Mouse (Mus musculus) kidney, adult 9 months (tissue): ENCODE measurements around the gene Hmgcll1.
A peak's percentile ranks its signal among the peaks of the same experiment; 100 is the strongest.
"Not testable (repeated sequence)": the region's sequence is repeated elsewhere in the genome, so short reads cannot be mapped to it uniquely, and the experiment has no call there.

Experiments
- DNase-seq: peaks from one replicate; pipeline ENCODE4 v3.0.0; 2022

The Hmgcll1 gene

GRCm38 (mm10) chr9:76061492-76061891 is 46.8 kb downstream of the Hmgcll1 start:
- no peak for DNase-seq

DNA sequence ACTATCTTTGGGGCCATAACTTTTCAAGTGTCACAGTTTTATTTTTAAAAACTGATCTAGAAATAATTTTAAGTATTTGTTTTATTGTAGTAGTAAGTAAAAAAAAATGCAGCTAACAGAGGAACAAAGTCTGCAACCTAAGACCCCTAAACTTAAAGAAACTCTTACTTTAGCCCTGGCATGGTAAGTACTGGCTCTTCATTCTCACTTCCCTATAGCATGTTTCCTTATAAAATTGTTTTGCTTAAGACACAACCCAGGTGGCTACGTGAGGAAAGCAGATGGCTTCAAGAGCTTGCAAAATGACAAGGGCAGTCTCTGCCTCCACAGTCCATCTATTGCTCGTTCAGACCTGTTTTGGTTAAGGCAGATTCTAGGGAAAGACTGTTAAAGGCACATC is 49.5 kb downstream of the Hmgcll1 start:
- DNase-seq, result no peak

- no peak for DNase-seq
Measured at GRCm38 (mm10) chr9:76091561-76091960, 76.9 kb downstream of the Hmgcll1 start.

GRCm38 (mm10) chr9:76097221-76097620 is 82.6 kb downstream of the Hmgcll1 start:
- DNase-seq, result no peak

DNA sequence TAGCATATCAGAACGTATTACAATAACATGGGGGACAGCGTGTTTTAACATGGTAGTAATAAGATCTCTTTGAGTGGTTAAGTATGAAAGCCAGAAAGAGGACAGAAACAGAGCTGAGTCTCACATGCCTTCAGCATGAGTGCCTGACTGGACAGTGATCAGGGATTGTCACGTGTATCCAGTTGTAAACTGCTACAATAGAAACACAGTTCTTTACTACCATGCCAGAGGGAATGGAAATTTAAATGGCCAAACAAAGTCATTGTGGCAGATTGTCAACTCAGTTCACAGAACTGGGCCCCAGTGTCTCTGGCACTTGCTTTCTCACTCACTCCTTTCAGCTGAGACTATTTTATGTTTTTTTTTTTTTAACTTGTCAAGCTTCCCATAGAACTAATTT is 85.3 kb downstream of the Hmgcll1 start:
- peak; percentile 4 for DNase-seq

- DNase-seq, result not testable (repeated sequence)
Measured at GRCm38 (mm10) chr9:76104416-76104815, 89.8 kb downstream of the Hmgcll1 start.

DNA sequence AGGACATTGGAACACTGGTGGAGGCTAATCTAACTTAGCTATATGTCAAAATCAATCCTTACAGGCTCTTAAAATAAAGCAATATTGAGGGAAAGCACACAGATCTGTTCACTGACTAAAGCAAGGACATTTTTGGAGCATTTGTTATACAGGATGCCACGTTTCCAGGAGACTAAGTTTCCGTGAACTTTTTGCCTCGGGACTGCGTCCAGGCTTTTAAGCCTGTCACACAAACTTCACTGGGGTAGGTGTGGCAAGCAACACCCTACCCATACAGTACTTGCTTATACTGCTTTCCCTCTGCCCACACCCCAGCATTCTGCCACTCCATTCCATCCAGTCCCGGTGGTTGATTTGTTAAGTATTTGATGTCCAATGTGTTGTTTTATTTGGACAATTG is 90.2 kb downstream of the Hmgcll1 start:
- DNase-seq, result no peak

- DNase-seq, result peak; percentile 69
Measured at GRCm38 (mm10) chr9:76122888-76123287, 108.2 kb downstream of the Hmgcll1 start.

GRCm38 (mm10) chr9:76124249-76124648 is 109.6 kb downstream of the Hmgcll1 start:
- DNase-seq, result no peak

- DNase-seq, result no peak
Measured at GRCm38 (mm10) chr9:76129353-76129752, 114.7 kb downstream of the Hmgcll1 start.

DNA sequence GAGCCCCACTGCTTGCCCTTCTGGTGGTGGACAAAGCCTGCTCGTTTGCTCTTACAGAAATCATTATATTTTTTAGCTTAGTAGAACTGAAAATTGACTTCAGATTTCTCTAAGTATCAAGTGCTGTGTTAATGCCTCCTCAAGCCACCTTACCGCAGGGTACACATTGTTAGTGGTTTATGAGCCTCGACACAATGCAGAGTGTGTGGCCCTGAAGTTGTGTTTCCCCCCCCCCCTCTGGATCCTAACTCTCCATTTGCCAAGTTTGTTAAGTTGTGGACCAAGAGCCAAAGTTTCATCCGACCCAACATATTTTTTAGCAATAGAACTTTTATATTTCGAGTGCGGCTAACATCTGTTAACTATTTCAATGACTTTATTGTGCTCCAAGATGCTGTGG is 119.4 kb downstream of the Hmgcll1 start:
- DNase-seq, result no peak

DNA sequence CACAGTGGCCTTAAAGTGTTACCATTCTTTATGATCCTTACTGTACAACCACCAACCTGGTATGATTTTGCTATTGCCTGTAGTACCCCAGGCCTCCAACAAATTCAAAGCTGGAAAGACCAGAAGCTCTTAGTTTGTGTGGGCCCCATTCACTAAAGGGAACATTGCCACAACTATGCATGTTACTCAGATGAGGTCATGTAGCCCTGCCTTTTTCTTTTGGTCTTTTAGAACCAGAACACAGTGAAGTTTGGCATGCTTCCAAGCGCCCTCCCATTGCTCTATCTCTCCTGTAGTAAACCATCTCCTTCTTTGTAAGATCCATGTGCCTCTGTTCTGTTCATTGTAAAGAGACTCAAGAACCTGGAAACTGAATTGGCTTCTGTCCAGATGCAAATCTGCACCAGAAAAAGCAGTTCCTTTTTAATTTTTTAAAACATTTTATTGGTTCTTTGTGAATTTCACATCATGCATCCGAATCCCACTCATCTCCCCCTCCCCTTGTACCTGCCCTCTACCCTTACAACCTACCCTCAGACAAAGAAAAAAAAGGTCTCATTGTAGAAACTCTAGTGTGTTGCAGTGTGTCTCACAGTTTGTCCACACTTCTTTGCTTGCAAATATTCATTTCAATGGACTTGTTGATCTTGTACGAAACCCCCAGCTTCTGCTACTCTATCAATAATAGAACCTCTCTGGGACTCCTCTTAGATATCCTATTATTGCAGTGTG is 123.9 kb downstream of the Hmgcll1 start:
- DNase-seq, result no peak

GRCm38 (mm10) chr9:76145593-76145992 is 130.9 kb downstream of the Hmgcll1 start:
- DNase-seq, result no peak

- no peak for DNase-seq
Measured at GRCm38 (mm10) chr9:76162446-76162845, 147.8 kb downstream of the Hmgcll1 start.

DNA sequence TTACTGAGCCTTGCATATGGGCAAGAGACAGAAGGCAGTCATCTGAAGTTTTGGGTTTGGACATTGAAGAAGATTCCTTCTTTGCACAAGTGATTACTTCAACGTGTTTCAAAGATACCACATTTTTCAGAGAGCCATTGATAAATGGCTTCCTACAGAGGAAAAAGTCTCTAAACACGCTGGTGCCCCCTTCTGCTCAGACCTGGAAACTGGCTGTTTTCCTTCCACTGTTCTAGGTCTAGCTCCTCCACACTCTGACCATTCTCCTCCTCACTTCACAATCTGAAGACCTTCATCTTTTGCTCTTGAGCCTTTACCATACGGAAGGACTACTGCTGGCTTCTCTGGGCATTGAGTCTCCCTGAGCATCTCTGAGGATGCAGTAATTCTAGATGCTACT is 153.7 kb downstream of the Hmgcll1 start:
- DNase-seq, result no peak

- DNase-seq, result no peak
Measured at GRCm38 (mm10) chr9:76172686-76173295, 158.1 kb downstream of the Hmgcll1 start.

DNA sequence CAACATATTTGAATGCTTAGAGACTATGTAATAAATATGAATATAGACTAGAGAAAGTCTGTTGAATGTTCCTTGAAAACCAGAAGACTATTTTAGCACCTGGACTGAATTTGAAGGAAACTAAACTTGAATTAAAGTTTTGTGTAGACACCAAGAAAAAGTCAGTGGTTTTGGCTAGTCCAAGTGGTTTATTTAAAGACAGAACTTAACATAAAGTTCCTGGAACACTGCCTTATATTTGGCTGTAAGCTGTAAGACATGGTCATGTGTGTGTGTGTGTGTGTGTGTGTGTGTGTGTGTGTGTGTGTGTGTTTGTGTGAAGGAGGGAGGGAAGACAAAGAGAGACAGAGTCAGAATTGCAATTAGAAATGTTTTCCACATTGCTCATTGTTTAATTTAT is 164.6 kb downstream of the Hmgcll1 start:
- no peak for DNase-seq
